Mouse (Mus musculus) ES-E14 (cell line): Measurements from ENCODE around the gene Abhd11. TPM values are rescaled to one million over a fixed set of nuclear protein-coding genes. Genes with fewer than 3 reads are reported as not detected.

Experiments
- DNase-seq: peaks from one replicate; pipeline ENCODE4 v3.0.0-alpha.2; 2013; ENCODE audit warnings: low read depth, low spot score
- H3K27ac ChIP-seq: 2 replicates; pipeline ENCODE4 v1.5.1; 2012; ENCODE audit warnings: low read depth, mild to moderate bottlenecking, low read length, moderate library complexity, mixed read lengths; ENCODE audit not compliant: poor library complexity, insufficient read depth, severe bottlenecking
- H3K36me3 ChIP-seq: 2 replicates; pipeline ENCODE4 v1.6.1; 2012; ENCODE audit warnings: mild to moderate bottlenecking, low read length, moderate library complexity, mixed read lengths; ENCODE audit not compliant: control insufficient read depth, poor library complexity, insufficient read depth, severe bottlenecking
- H3K4me1 ChIP-seq, 2 experiments: fragments of 150-350 bp in 1 of 2; sonication (generic) in 1 of 2; 2 replicates each; pipeline ENCODE4 v1.6.1; 2012; ENCODE audit warnings: low read length in 2 of 2, mild to moderate bottlenecking in 1 of 2, mixed read lengths in 1 of 2; ENCODE audit not compliant: control insufficient read depth in 2 of 2, insufficient read depth in 2 of 2, poor library complexity in 1 of 2
- H3K4me3 ChIP-seq, 2 experiments: fragments of 150-350 bp in 1 of 2; sonication (generic) in 1 of 2; 2 replicates each; pipeline ENCODE4 v1.5.1; 2012; ENCODE audit warnings: low read length in 2 of 2, low read depth in 1 of 2, mild to moderate bottlenecking in 1 of 2, mixed read lengths in 1 of 2; ENCODE audit not compliant: insufficient read depth in 1 of 2, poor library complexity in 1 of 2, severe bottlenecking in 1 of 2
- H3K9ac ChIP-seq: 2 replicates; pipeline ENCODE4 v1.6.1; 2012; ENCODE audit warnings: low read depth, mild to moderate bottlenecking, low read length, mixed read lengths; ENCODE audit not compliant: poor library complexity, insufficient read depth, severe bottlenecking
- H3K9me3 ChIP-seq: fragments of 150-350 bp; sonication (generic); 2 replicates; pipeline ENCODE4 v1.6.1; 2012; ENCODE audit warnings: low read depth, mild to moderate bottlenecking, low read length; ENCODE audit not compliant: control insufficient read depth, insufficient read depth
- CHD2 ChIP-seq: IDR thresholded peaks from 2 replicates; pipeline ENCODE4 v1.6.1; 2014; ENCODE audit warnings: mild to moderate bottlenecking, low read depth, low read length, inconsistent platforms
- HCFC1 ChIP-seq: IDR thresholded peaks from 2 replicates; pipeline ENCODE4 v1.6.1; 2012; ENCODE audit warnings: low read length, inconsistent platforms, borderline replicate concordance; ENCODE audit not compliant: insufficient read depth
- MAFK ChIP-seq: IDR thresholded peaks from 2 replicates; pipeline ENCODE4 v1.6.1; 2014; ENCODE audit warnings: mild to moderate bottlenecking, low read depth, low read length, inconsistent platforms; ENCODE audit not compliant: insufficient read depth
- ZC3H11A ChIP-seq: IDR thresholded peaks from 2 replicates; pipeline ENCODE4 v1.6.1; 2012; ENCODE audit warnings: low read depth, mild to moderate bottlenecking, inconsistent platforms, low read length, borderline replicate concordance
- ZNF384 ChIP-seq: IDR thresholded peaks from 2 replicates; pipeline ENCODE4 v1.6.1; 2012; ENCODE audit warnings: low read depth, low read length, inconsistent platforms
- in situ Hi-C, 2 experiments: fragments of 600-800 bp; cut with MboI; formaldehyde crosslinking; loops; one replicate each; pipeline ENCODE4 v1.15.1; 2025; ENCODE audit warnings: low sequenced_read_pairs in 2 of 2, inconsistent platforms in 1 of 2; ENCODE audit not compliant: unreplicated experiment in 2 of 2
- total RNA-seq: library from RNA; depleted of rRNA; stranded (reverse); fragments of 300-350 nt; gene quantifications from 2 replicates; pipeline ENCODE4 v1.2.3, GENCODE M21; 2012

The Abhd11 gene
- total RNA-seq, 1 experiment = 64.8 TPM

DNA sequence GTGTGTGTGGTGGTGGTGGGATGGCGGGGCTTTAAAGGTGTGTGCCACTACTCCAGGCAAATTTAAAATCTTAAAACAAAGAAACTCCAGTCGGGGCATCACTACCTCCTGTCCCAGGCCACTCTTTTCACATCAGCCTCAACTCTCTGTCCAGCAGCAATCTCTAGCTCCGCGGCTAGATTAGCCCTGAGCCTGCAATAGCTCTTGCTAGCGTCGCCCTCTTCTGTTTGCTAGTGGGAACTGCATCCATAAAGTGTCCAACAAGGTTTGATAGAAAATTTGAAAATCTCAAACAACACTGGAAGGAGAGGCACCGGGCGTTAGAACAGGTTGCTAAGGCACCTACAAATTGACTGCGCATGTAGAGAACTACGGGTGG lies 43.5 kb upstream of the Abhd11 start:
- Histone ChIP-seq H3K4me1 (peaks cover 4 to 25% of the 10 kb centered on the region in 2 experiments; a peak in 2 of 4 replicates), H3K27ac (no peak overlapping the region), H3K4me3 (peak overlapping the region; percentile 60 to 70; a peak in 3 of 4 replicates), H3K36me3 (no peaks in the 10 kb centered on the region), H3K9me3 (no peaks in the 10 kb centered on the region), H3K9ac (peak overlapping the region; percentile 50; the same call in 1 of the 2 replicates)
- in situ Hi-C loops = no loop called here
- DNase-seq = no peak
- TF ChIP-seq CHD2 (0 out of 2 replicates have a peak, but pooled peaks have one; percentile 9), HCFC1 (peak; percentile 47; the same call in 1 of the 2 replicates), MAFK (0 out of 2 replicates have a peak, but pooled peaks have one; percentile 10), ZC3H11A (peak; percentile 93), ZNF384 (no peak)

DNA sequence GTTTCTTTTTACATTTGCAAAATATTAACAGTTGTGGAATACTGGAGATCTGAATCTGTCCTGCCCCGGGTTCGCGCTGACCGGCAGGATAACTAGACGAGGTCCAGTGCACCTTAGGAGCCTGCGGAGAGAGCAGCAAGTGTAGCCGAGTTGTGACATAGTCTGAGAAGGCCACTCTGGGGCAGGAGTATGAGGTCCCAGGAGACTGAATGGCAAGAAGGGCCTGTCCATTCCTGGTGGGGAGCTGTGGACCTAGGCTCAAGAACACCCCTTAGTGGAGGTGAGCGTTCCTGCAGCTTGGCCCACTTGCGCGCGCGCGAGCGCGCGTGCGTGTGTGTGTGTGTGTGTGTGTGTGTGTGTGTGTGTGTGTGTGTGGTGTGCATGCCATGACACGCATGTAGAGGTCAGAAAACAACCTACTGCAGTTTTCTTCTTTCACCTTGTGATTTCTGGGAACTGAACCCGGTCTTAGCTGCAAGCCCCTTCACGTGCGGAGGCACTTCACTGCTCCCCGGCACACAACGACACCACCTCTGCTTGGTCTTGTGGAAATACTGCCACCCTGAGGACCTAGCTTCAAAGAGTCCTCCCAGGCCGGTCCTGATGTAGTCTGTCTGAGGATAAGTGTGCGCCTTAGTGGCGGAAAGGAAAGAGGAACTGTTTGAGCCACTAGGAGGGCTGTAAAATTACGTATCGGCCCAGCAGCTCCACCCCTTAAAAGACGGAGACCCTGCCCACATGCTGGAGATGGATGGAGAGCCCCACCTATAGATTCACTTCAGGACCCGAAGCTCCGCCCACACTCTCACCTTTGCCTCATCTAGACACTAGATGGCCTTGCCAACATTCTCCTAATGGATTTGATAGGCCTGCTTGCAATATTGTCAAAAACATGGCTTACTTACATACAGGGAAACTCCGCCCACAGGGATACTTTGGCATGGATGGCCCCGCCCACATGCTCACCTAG lies 42.8 kb upstream of the Abhd11 start:
- H3K27ac ChIP-seq = peak overlapping the region; percentile 83; the same call in 1 of the 2 replicates
- H3K9me3 ChIP-seq = no peaks in the 10 kb centered on the region
- DNase-seq = peak; percentile 96
- H3K9ac ChIP-seq = peak overlapping the region; percentile 61
- peaks cover 5 to 18% of the 10 kb centered on the region in 2 experiments; a peak in 3 of 4 replicates for H3K4me1 ChIP-seq
- H3K4me3 ChIP-seq = peak overlapping the region; percentile 60 to 70
- no peak for TF ChIP-seq HCFC1
- no peak for TF ChIP-seq CHD2
- TF ChIP-seq ZNF384 = no peak
- no peak for TF ChIP-seq MAFK
- in situ Hi-C loops = no loop called here
- H3K36me3 ChIP-seq = no peaks in the 10 kb centered on the region

DNA sequence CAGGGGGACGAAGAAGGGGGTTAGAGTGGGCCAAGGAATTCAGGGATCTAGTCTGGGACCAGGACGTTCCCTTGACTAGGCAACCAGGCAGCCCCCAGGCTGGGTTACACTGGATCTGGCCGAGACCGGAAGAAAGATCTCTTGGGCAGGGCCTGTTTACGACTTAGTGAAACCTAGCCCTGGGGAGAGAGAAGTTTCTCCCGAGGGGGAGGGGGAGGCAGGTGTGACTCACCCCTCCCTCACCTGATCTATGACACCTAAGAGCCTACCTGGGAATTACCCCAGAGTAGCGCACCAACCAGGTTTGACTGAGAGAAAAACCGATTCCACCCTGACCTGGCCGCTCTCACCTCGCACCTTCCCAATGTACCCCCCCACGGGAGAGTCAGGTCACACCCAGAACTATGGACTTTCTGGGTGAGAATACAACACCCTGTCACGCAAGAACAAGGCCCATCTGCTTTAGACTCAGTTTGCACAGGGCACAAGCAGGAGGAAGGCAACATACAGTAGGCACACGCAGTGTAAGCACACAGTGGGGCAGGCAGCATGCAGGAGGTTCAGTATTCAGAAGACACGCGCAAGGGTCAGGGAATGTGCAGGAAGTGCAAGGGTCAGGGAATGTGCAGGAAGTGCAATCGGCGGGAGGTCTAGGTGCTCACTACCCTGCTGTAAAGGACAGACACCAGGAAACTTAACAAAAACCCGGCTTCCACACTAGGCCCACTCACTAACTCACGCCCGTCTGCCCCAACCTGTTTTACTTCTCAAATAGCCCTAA lies 41.6 kb upstream of the Abhd11 start:
- DNase-seq = no peak
- in situ Hi-C loops = no loop called here
- Histone ChIP-seq H3K4me1 (peaks cover 9 to 15% of the 10 kb centered on the region in 2 experiments), H3K36me3 (no peaks in the 10 kb centered on the region), H3K9me3 (no peaks in the 10 kb centered on the region), H3K9ac (0 out of 2 replicates have a peak overlapping the region, but pooled peaks have one; percentile 12), H3K4me3 (no peak overlapping the region; a peak in 1 of 4 replicates), H3K27ac (peak overlapping the region; percentile 83)
- TF ChIP-seq ZC3H11A = no peak

DNA sequence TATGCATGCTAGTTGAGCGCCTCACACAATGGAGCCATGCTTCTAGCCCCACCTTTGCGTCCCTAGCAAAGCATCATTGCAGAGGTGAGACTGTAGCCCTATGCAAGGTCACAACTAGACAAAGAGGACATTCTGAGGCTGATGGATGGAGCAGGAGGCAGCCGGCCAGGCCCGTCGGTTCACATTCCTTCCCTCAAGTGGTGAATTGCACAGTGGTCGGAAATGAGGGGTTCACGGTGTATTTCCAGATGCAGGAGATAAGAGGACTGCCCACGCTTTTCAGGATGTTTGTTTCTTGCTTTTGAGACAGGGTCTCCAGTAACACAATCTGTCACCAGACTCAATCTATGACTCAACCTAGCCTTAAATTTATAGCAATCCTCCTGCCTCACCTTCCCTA lies 38.3 kb upstream of the Abhd11 start:
- in situ Hi-C loops = no loop called here
- Histone ChIP-seq H3K9ac (no peak overlapping the region), H3K4me3 (no peak overlapping the region), H3K9me3 (no peaks in the 10 kb centered on the region), H3K27ac (peak overlapping the region; percentile 72), H3K4me1 (peaks cover 18 to 24% of the 10 kb centered on the region in 2 experiments), H3K36me3 (no peaks in the 10 kb centered on the region)
- TF ChIP-seq ZC3H11A (no peak), MAFK (no peak), ZNF384 (peak; percentile 69), CHD2 (0 out of 2 replicates have a peak, but pooled peaks have one; percentile 60), HCFC1 (no peak)
- no peak for DNase-seq
